Comparison of ENCODE assay signal across 25 mouse cellular contexts in genomic region chr10:84948970-84949683, GRCm38 (mm10). TPM values are rescaled to one million over a fixed set of nuclear protein-coding genes. Genes with fewer than 3 reads are reported as not detected.
DNase-seq lines count a peak whose midpoint lies in the region; ATAC-seq and TF ChIP-seq lines count a peak whose summit lies in the region.
"Had no signal": no experiment of that assay in that cellular context is flagged by ENCODE, and none has a peak within 500 bp of the region (broad histone marks: within the 10 kb centered on the region; RNA-seq: fewer than 3 reads in every experiment).

No protein-coding gene starts in this region.

- TF ChIP-seq CTCF in kidney, postnatal 0 days (IDR thresholded peaks at IDR 0.05; ENCODE audit: low read depth) = no peak

- peaks cover 21% of the 10 kb centered on the region; the same call in 1 of the 2 replicates for H3K36me3 ChIP-seq in kidney, postnatal 0 days (ENCODE audit: insufficient read depth, low read length)
- H3K36me3 ChIP-seq in lung, embryonic 16.5 days (ENCODE audit: control insufficient read depth, insufficient read depth, low read length) = peaks cover 12% of the 10 kb centered on the region
- H3K36me3 ChIP-seq in stomach, embryonic 16.5 days (ENCODE audit: control insufficient read depth, insufficient read depth, low read length) = peaks cover 11% of the 10 kb centered on the region

- peak; percentile 47 for DNase-seq in kidney, postnatal 0 days (ENCODE audit: low spot score)
- DNase-seq in kidney, adult 8-10 months = no peak
- no peak for DNase-seq in lung, postnatal 36 days
- DNase-seq in large intestine, adult 2 months (ENCODE audit: low read depth, low spot score) = peak; percentile 33
- DNase-seq in cerebellum, adult 9-11 months = no peak
- DNase-seq: adrenal gland, postnatal 36 days; B cell, adult 2 months; cerebellum, adult 11 months; cerebellum, postnatal 10 days; heart, postnatal 14 days; kidney, adult 18-20 months; kidney, postnatal 14 days; lung, adult 18-20 months; right cerebral cortex, postnatal 14 days had no signal

- no peaks in the 10 kb centered on the region for H3K27me3 ChIP-seq in kidney, postnatal 0 days (ENCODE audit: insufficient read depth, low read length)
- no peaks in the 10 kb centered on the region for H3K27me3 ChIP-seq in lung, embryonic 16.5 days (ENCODE audit: control insufficient read depth, insufficient read depth, low read depth, low read length)
- H3K27me3 ChIP-seq in stomach, embryonic 16.5 days (ENCODE audit: control insufficient read depth, insufficient read depth, low read length) = no peaks in the 10 kb centered on the region
- H3K27me3 ChIP-seq: CH12.LX; heart, embryonic 13.5 days; neural tube, embryonic 15.5 days; Patski had no signal

- H3K9ac ChIP-seq in kidney, postnatal 0 days (ENCODE audit: low read depth, low read length) = no peak overlapping the region
- H3K9ac ChIP-seq in lung, embryonic 16.5 days (ENCODE audit: low read length) = no peak overlapping the region
- H3K9ac ChIP-seq in stomach, embryonic 16.5 days (ENCODE audit: low read length) = no peak overlapping the region
- H3K9ac ChIP-seq: heart, embryonic 13.5 days; neural tube, embryonic 15.5 days had no signal

- H3K4me2 ChIP-seq in kidney, postnatal 0 days (ENCODE audit: low read length) = no peak overlapping the region
- H3K4me2 ChIP-seq in lung, embryonic 16.5 days (ENCODE audit: low read depth, low read length) = no peak overlapping the region
- no peak overlapping the region for H3K4me2 ChIP-seq in stomach, embryonic 16.5 days (ENCODE audit: low read depth, low read length)
- H3K4me2 ChIP-seq: heart, embryonic 13.5 days; neural tube, embryonic 15.5 days had no signal

- 53% methylated on average over 8 of the region's 8 CpGs for WGBS in kidney, postnatal 0 days
- 23% methylated on average over 8 of the region's 8 CpGs for WGBS in lung, embryonic 16.5 days
- 23% methylated on average over 8 of the region's 8 CpGs for WGBS in large intestine, adult 2 months
- 28% methylated on average over 8 of the region's 8 CpGs for WGBS in stomach, embryonic 16.5 days

- H3K4me1 ChIP-seq in kidney, postnatal 0 days (replicated peaks; ENCODE audit: insufficient read depth, low read length) = no peaks in the 10 kb centered on the region
- H3K4me1 ChIP-seq in lung, embryonic 16.5 days (replicated peaks; ENCODE audit: control insufficient read depth, insufficient read depth, low read length) = peaks cover 18% of the 10 kb centered on the region
- peaks cover 25% of the 10 kb centered on the region for H3K4me1 ChIP-seq in stomach, embryonic 16.5 days (ENCODE audit: control insufficient read depth, insufficient read depth, low read length)
- H3K4me1 ChIP-seq: forebrain, embryonic 10.5 days; midbrain, embryonic 10.5 days had no signal

- H3K27ac ChIP-seq in kidney, postnatal 0 days = no peak overlapping the region
- peak overlapping the region; percentile 55 for H3K27ac ChIP-seq in lung, embryonic 16.5 days (ENCODE audit: low read length)
- H3K27ac ChIP-seq in stomach, embryonic 16.5 days (ENCODE audit: low read length) = peak overlapping the region; percentile 61
- H3K27ac ChIP-seq: forebrain, embryonic 10.5 days; heart, embryonic 13.5 days; hindbrain, postnatal 0 days; layer of hippocampus, adult 2 months; midbrain, embryonic 10.5 days; neural tube, embryonic 15.5 days had no signal

- H3K4me3 ChIP-seq in kidney, postnatal 0 days (replicated peaks; ENCODE audit: low read depth, low read length) = no peak overlapping the region
- no peak overlapping the region for H3K4me3 ChIP-seq in lung, embryonic 16.5 days (ENCODE audit: low read length)
- no peak overlapping the region for H3K4me3 ChIP-seq in stomach, embryonic 16.5 days (replicated peaks; ENCODE audit: low read length)
- H3K4me3 ChIP-seq: forebrain, embryonic 10.5 days; heart, embryonic 13.5 days; layer of hippocampus, adult 2 months; midbrain, embryonic 10.5 days; neural tube, embryonic 15.5 days had no signal

- no peak for ATAC-seq in kidney, postnatal 0 days (replicated peaks; ENCODE audit: low FRiP score, low read depth)
- no peak for ATAC-seq in lung, embryonic 16.5 days (ENCODE audit: low read depth)
- peak; percentile 74; the same call in 1 of the 2 replicates for ATAC-seq in stomach, embryonic 16.5 days (ENCODE audit: insufficient read depth, low FRiP score)
- ATAC-seq: hindbrain, postnatal 0 days; Patski had no signal

- no peaks in the 10 kb centered on the region for H3K9me3 ChIP-seq in kidney, postnatal 0 days (replicated peaks; ENCODE audit: low read length)
- no peaks in the 10 kb centered on the region for H3K9me3 ChIP-seq in lung, embryonic 16.5 days (ENCODE audit: control insufficient read depth, low read length)
- H3K9me3 ChIP-seq in stomach, embryonic 16.5 days (replicated peaks; ENCODE audit: control insufficient read depth, low read length) = no peaks in the 10 kb centered on the region
- H3K9me3 ChIP-seq: forebrain, embryonic 10.5 days; G1E; heart, embryonic 13.5 days; midbrain, embryonic 10.5 days; neural tube, embryonic 15.5 days had no signal

RNA-seq across cellular contexts. Expression of gene Ric8b, which starts 31.7 kb away (rescaled TPM):
- 16.3 and 17.2 TPM in 2 replicates for polyA plus RNA-seq in kidney, postnatal 0 days (2015; fragmentation: Nextera tagmentation; extraction: Ambion mirVana)
- 17.8 and 19.8 TPM in 2 replicates for polyA plus RNA-seq in lung, embryonic 16.5 days (2015; fragmentation: Nextera tagmentation; extraction: Ambion mirVana)
- 7.7 and 8.8 TPM in 2 replicates for polyA plus RNA-seq in large intestine, adult 2 months (2012; rRNA removed)
- 17.6 and 18.2 TPM in 2 replicates for polyA plus RNA-seq in stomach, embryonic 16.5 days (2015; fragmentation: Nextera tagmentation; extraction: Ambion mirVana)

Comparison
In these comparisons a context has a peak if more than half of its experiments do, and no peak if none do; other contexts are left out.
1. DNase-seq: peak in kidney, postnatal 0 days (single experiment) and large intestine, adult 2 months (single experiment); none in kidney, adult 8-10 months (0 of 2), lung, postnatal 36 days (single experiment) and cerebellum, adult 9-11 months (single experiment).